Mouse (Mus musculus) midbrain, embryonic 12.5 days (tissue): ENCODE results near the gene Klf7. TPM values are rescaled to one million over a fixed set of nuclear protein-coding genes. Genes with fewer than 3 reads are reported as not detected.

Experiments
- ATAC-seq: fragments of 200-750 bp; cut with Nextera tagmentation; 2 replicates; pipeline ENCODE4 v1.8.0; 2017; ENCODE audit warnings: low read depth, moderate TSS enrichment, moderate library complexity; ENCODE audit not compliant: low FRiP score
- H3K27ac ChIP-seq: fragments of 300-500 bp; sonication (generic); replicated peaks from 2 replicates; pipeline ENCODE4 v1.5.1; 2016; ENCODE audit warnings: mild to moderate bottlenecking
- H3K27me3 ChIP-seq: fragments of 300-500 bp; sonication (generic); 2 replicates; pipeline ENCODE4 v1.6.1; 2016; ENCODE audit warnings: mild to moderate bottlenecking
- H3K36me3 ChIP-seq: fragments of 300-500 bp; sonication (generic); 2 replicates; pipeline ENCODE4 v1.6.1; 2016
- H3K4me1 ChIP-seq: fragments of 300-500 bp; sonication (generic); 2 replicates; pipeline ENCODE4 v1.6.1; 2016
- H3K4me2 ChIP-seq: fragments of 300-500 bp; sonication (generic); replicated peaks from 2 replicates; pipeline ENCODE4 v1.6.1; 2016; ENCODE audit warnings: mild to moderate bottlenecking, moderate library complexity
- H3K4me3 ChIP-seq: fragments of 300-500 bp; sonication (generic); 2 replicates; pipeline ENCODE4 v1.5.1; 2016; ENCODE audit warnings: mild to moderate bottlenecking
- H3K9ac ChIP-seq: fragments of 300-500 bp; sonication (generic); replicated peaks from 2 replicates; pipeline ENCODE4 v1.6.1; 2016; ENCODE audit warnings: mild to moderate bottlenecking, moderate library complexity
- H3K9me3 ChIP-seq: fragments of 300-500 bp; sonication (generic); 2 replicates; pipeline ENCODE4 v1.6.1; 2016; ENCODE audit warnings: mild to moderate bottlenecking
- WGBS: fragments of 180-500 bp; shearing (Covaris S2); methylation state at CpG from one replicate; pipeline ENCODE4 v1.1.7; 2016; 5-methylcytosine and 5-hydroxymethylcytosine counted together
- microRNA-seq: library from miRNA; unstranded; fragments of <30 nt; microRNA quantifications from one replicate; pipeline ENCODE4, GENCODE M21; 2017
- polyA plus RNA-seq: library from polyadenylated mRNA; unstranded; fragments of >200 nt; fragmentation: Nextera tagmentation; extraction: Ambion mirVana; gene quantifications from 2 replicates; pipeline ENCODE4 v1.2.1, GENCODE M21; 2016

Gene Klf7
- polyA plus RNA-seq, 1 experiment from 2014 or later: 40.8 TPM

DNA sequence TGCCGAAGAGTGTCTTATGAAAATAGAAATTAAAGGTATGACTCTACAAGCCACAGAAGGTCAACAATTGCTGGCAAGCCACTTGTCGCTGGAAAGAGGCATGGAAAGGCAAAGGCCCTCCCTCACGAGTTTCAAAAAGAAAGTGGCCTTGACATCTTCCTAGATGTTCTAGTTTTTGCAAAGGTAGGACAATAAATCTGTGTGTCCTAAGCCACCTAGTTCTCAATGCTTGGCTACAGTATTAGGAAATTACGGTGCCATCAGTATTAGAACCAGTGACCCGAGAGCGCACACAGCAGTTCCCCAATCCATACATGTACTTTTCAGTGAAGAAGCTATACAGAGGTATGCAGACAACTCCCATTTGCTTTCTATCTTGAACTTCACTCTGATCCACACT, 131.7 kb downstream of the Klf7 start:
- H3K36me3 ChIP-seq: no peaks in the 10 kb centered on the region
- H3K9me3 ChIP-seq: no peaks in the 10 kb centered on the region
- no peak for ATAC-seq
- peaks cover 29% of the 10 kb centered on the region for H3K4me1 ChIP-seq
- no peak overlapping the region for H3K4me3 ChIP-seq
- H3K4me2 ChIP-seq: no peak overlapping the region
- WGBS: 93% methylated on average over 6 of the region's 6 CpGs
- no peak overlapping the region for H3K9ac ChIP-seq
- H3K27me3 ChIP-seq: peaks cover 13% of the 10 kb centered on the region
- no peak overlapping the region for H3K27ac ChIP-seq

DNA sequence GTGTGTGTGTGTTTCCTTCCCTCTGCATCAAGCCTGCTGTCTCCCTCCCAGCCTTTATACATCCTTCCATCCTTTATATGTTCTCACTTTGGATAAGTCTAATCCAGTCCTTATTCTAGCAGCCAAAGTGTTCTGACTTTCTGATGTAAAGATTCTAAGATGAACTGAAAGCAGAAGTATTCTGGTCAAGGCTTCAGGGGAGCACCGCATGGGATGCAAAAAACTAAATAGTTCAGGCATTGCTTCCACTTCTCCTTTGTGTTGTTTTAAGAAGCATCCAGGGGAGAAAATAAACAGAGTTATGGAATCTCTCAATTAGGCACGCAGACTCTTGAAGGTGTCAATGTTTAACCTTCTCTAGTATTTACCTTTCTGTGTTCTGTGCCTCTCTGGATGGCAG, 141.3 kb downstream of the Klf7 start:
- 70% methylated on average over 2 of the region's 2 CpGs for WGBS
- Histone ChIP-seq H3K9ac (no peak overlapping the region), H3K27me3 (no peaks in the 10 kb centered on the region), H3K27ac (no peak overlapping the region), H3K4me3 (no peak overlapping the region), H3K4me2 (no peak overlapping the region), H3K36me3 (no peaks in the 10 kb centered on the region), H3K4me1 (peaks cover 13% of the 10 kb centered on the region), H3K9me3 (no peaks in the 10 kb centered on the region)
- no peak for ATAC-seq

Small RNAs within 50 kb of the gene (microRNA-seq; reads per million reads assigned to microRNA genes)
- not detected for gene Mir6899
